In the genomic region with DNA sequence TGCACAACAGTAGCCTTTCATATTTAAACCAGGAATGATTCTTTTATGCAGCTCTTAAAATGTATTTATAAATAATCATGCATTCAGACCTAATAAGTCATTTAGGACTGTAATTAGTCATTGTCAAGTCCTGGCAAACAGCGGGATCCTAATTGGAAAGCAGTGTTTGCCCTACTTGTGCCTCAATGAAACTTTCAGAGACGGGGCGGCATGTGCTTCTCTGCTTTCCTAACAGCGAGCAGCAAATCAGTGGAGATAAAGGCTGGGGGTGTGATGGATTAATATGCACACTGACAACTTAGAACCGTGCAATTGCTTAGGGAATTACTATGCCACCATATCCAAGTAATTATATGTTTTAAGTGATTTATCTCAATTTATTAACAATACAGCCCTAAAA, we compare ENCODE assay signal across 29 mouse cellular contexts. TPM values are rescaled to one million over a fixed set of nuclear protein-coding genes. Genes with fewer than 3 reads are reported as not detected.
"Had no signal": no experiment of that assay in that cellular context is flagged by ENCODE, and none has a peak within 500 bp of the region (broad histone marks: within the 10 kb centered on the region; RNA-seq: fewer than 3 reads in every experiment).

No protein-coding gene starts in this region.

- H3K27ac ChIP-seq: kidney, postnatal 0 days; layer of hippocampus, adult 2 months; limb, embryonic 10.5 days; limb, embryonic 13.5 days; liver, embryonic 12.5 days; liver, embryonic 15.5 days; lung, embryonic 15.5 days; midbrain, embryonic 10.5 days; midbrain, embryonic 13.5 days; neural tube, embryonic 12.5 days; neural tube, embryonic 15.5 days had no signal

- H3K9me3 ChIP-seq: limb, embryonic 10.5 days; limb, embryonic 13.5 days; liver, embryonic 12.5 days; liver, embryonic 15.5 days; lung, embryonic 15.5 days; midbrain, embryonic 10.5 days; midbrain, embryonic 13.5 days; neural tube, embryonic 12.5 days; neural tube, embryonic 15.5 days had no signal

- H3K4me1 ChIP-seq: limb, embryonic 10.5 days; limb, embryonic 13.5 days; liver, embryonic 12.5 days; liver, embryonic 15.5 days; lung, embryonic 15.5 days; megakaryocyte, embryonic 14.5 days; midbrain, embryonic 10.5 days; midbrain, embryonic 13.5 days; neural tube, embryonic 12.5 days; neural tube, embryonic 15.5 days had no signal

- H3K9ac ChIP-seq: limb, embryonic 13.5 days; liver, embryonic 12.5 days; liver, embryonic 15.5 days; lung, embryonic 15.5 days; midbrain, embryonic 13.5 days; neural tube, embryonic 12.5 days; neural tube, embryonic 15.5 days had no signal

- H3K4me2 ChIP-seq: limb, embryonic 13.5 days; liver, embryonic 12.5 days; liver, embryonic 15.5 days; lung, embryonic 15.5 days; midbrain, embryonic 13.5 days; neural tube, embryonic 12.5 days; neural tube, embryonic 15.5 days had no signal

- ATAC-seq: liver, embryonic 12.5 days; midbrain, embryonic 13.5 days had no signal

- H3K36me3 ChIP-seq: limb, embryonic 10.5 days; limb, embryonic 13.5 days; liver, embryonic 12.5 days; liver, embryonic 15.5 days; lung, embryonic 15.5 days; midbrain, embryonic 10.5 days; midbrain, embryonic 13.5 days; neural tube, embryonic 12.5 days; neural tube, embryonic 15.5 days had no signal

- H3K27me3 ChIP-seq: limb, embryonic 13.5 days; liver, embryonic 12.5 days; liver, embryonic 15.5 days; lung, embryonic 15.5 days; midbrain, embryonic 13.5 days; neural tube, embryonic 12.5 days; neural tube, embryonic 15.5 days had no signal

- H3K4me3 ChIP-seq: layer of hippocampus, adult 2 months; limb, embryonic 10.5 days; limb, embryonic 13.5 days; liver, embryonic 12.5 days; liver, embryonic 15.5 days; lung, embryonic 15.5 days; megakaryocyte, embryonic 14.5 days; midbrain, embryonic 10.5 days; midbrain, embryonic 13.5 days; neural tube, embryonic 12.5 days; neural tube, embryonic 15.5 days had no signal

- DNase-seq: kidney, postnatal 25 days; layer of hippocampus, adult 9-11 months; liver; lung, adult 18-20 months; lung, postnatal 10 days; lung, postnatal 36 days; thymus, adult 18-20 months; thymus, postnatal 36 days had no signal

RNA-seq across cellular contexts. Expression of a gene that starts 48.4 kb away (rescaled TPM):
- total RNA-seq: layer of hippocampus, adult 2 months; layer of hippocampus, postnatal 25 days; left cerebral cortex, adult 18-20 months; left cerebral cortex, postnatal 25 days had no signal
- polyA plus RNA-seq: kidney, embryonic 14.5 days; kidney, postnatal 0 days; large intestine, adult 2 months; liver, embryonic 12.5 days; liver, embryonic 15.5 days; lung, embryonic 15.5 days; neural tube, embryonic 15.5 days; small intestine, adult 2 months; spleen, adult 2 months; stomach, embryonic 16.5 days; urinary bladder, adult 2 months had no signal
